In genomic region chr6:92214055-92214772, GRCm38 (mm10) we compare ENCODE assay signal across 8 mouse cellular contexts. TPM values are rescaled to one million over a fixed set of nuclear protein-coding genes. Genes with fewer than 3 reads are reported as not detected.
DNase-seq lines count a peak whose midpoint lies in the region; ATAC-seq and TF ChIP-seq lines count a peak whose summit lies in the region.

No protein-coding gene starts in this region.

- H3K27ac ChIP-seq in heart, embryonic 12.5 days (ENCODE audit: poor library complexity, severe bottlenecking), result peak overlapping the region; percentile 65
- peak overlapping the region; percentile 67 for H3K27ac ChIP-seq in forebrain, embryonic 13.5 days
- peak overlapping the region; percentile 90 for H3K27ac ChIP-seq in limb, embryonic 10.5 days
- peak overlapping the region; percentile 91 for H3K27ac ChIP-seq in midbrain, embryonic 14.5 days (replicated peaks; ENCODE audit: low read depth, low read length)

- DNase-seq in heart, adult 11 months, result no peak
- peak; percentile 4 for DNase-seq in T-cell, adult 2 months (ENCODE audit: low spot score)
- DNase-seq in limb, embryonic 10.5 days (ENCODE audit: low spot score), result no peak
- no peak for DNase-seq in midbrain, embryonic 14.5 days
- no peak for DNase-seq in left cerebral cortex, adult 18-20 months (ENCODE audit: low spot score in 2 of 2)

- peak overlapping the region; percentile 98 for H3ac ChIP-seq in C2C12 (ENCODE audit: control insufficient read depth, insufficient read length, low read depth)

- H3K36me3 ChIP-seq in heart, embryonic 12.5 days, result peaks cover 19% of the 10 kb centered on the region
- peaks cover 5% of the 10 kb centered on the region for H3K36me3 ChIP-seq in C2C12 (ENCODE audit: control insufficient read depth, insufficient read depth)
- peaks cover 12% of the 10 kb centered on the region for H3K36me3 ChIP-seq in forebrain, embryonic 13.5 days (ENCODE audit: poor library complexity, severe bottlenecking)
- H3K36me3 ChIP-seq in limb, embryonic 10.5 days, result peaks cover 23% of the 10 kb centered on the region
- H3K36me3 ChIP-seq in midbrain, embryonic 14.5 days (ENCODE audit: control insufficient read depth, insufficient read depth, low read length), result peaks cover 11% of the 10 kb centered on the region

- H3K9me3 ChIP-seq in heart, embryonic 12.5 days (replicated peaks), result no peaks in the 10 kb centered on the region
- H3K9me3 ChIP-seq in forebrain, embryonic 13.5 days (replicated peaks), result no peaks in the 10 kb centered on the region
- H3K9me3 ChIP-seq in limb, embryonic 10.5 days (replicated peaks), result no peaks in the 10 kb centered on the region
- H3K9me3 ChIP-seq in midbrain, embryonic 14.5 days (ENCODE audit: control insufficient read depth, low read length), result no peaks in the 10 kb centered on the region

- H3K4me3 ChIP-seq in heart, embryonic 12.5 days, result peak overlapping the region; percentile 98
- H3K4me3 ChIP-seq in C2C12 (ENCODE audit: insufficient read depth, poor library complexity, severe bottlenecking), result peak overlapping the region; percentile 87
- peak overlapping the region; percentile 95 for H3K4me3 ChIP-seq in forebrain, embryonic 13.5 days
- H3K4me3 ChIP-seq in limb, embryonic 10.5 days, result peak overlapping the region; percentile 99
- H3K4me3 ChIP-seq in midbrain, embryonic 14.5 days (replicated peaks; ENCODE audit: low read depth, low read length), result peak overlapping the region; percentile 85

- H3K9ac ChIP-seq in heart, embryonic 12.5 days, result peak overlapping the region; percentile 96
- H3K9ac ChIP-seq in forebrain, embryonic 13.5 days, result peak overlapping the region; percentile 86
- H3K9ac ChIP-seq in midbrain, embryonic 14.5 days (replicated peaks; ENCODE audit: low read length), result peak overlapping the region; percentile 87

- WGBS in heart, embryonic 12.5 days, result under 1% methylated on average over 48 of the region's 48 CpGs
- under 1% methylated on average over 48 of the region's 48 CpGs for WGBS in forebrain, embryonic 13.5 days
- WGBS in limb, embryonic 10.5 days, result under 1% methylated on average over 48 of the region's 48 CpGs
- under 1% methylated on average over 48 of the region's 48 CpGs for WGBS in midbrain, embryonic 14.5 days

- H3K4me2 ChIP-seq in heart, embryonic 12.5 days, result peak overlapping the region; percentile 95
- H3K4me2 ChIP-seq in forebrain, embryonic 13.5 days, result peak overlapping the region; percentile 98
- peak overlapping the region; percentile 94 for H3K4me2 ChIP-seq in midbrain, embryonic 14.5 days (ENCODE audit: low read length)

- TF ChIP-seq CTCF in C2C12 (IDR thresholded peaks at IDR 0.05; ENCODE audit: control insufficient read depth, insufficient read depth, insufficient read length), result no peak

- peak; percentile 68 for ATAC-seq in heart, embryonic 12.5 days (ENCODE audit: insufficient number of reproducible peaks, low FRiP score)
- ATAC-seq in forebrain, embryonic 13.5 days, result peak; percentile 73
- ATAC-seq in midbrain, embryonic 14.5 days (ENCODE audit: low FRiP score, low TSS enrichment), result peak; percentile 86

- peaks cover 39% of the 10 kb centered on the region for H3K79me2 ChIP-seq in C2C12 (ENCODE audit: control insufficient read depth, insufficient read depth)

- no peaks in the 10 kb centered on the region for H3K27me3 ChIP-seq in heart, embryonic 12.5 days (replicated peaks)
- no peaks in the 10 kb centered on the region for H3K27me3 ChIP-seq in C2C12 (ENCODE audit: control insufficient read depth, insufficient read depth, insufficient read length)
- peaks cover 3% of the 10 kb centered on the region; the same call in 1 of the 2 replicates for H3K27me3 ChIP-seq in forebrain, embryonic 13.5 days
- H3K27me3 ChIP-seq in limb, embryonic 10.5 days (ENCODE audit: low read depth, poor library complexity, severe bottlenecking), result no peaks in the 10 kb centered on the region
- H3K27me3 ChIP-seq in midbrain, embryonic 14.5 days (ENCODE audit: control insufficient read depth, insufficient read depth, low read length), result no peaks in the 10 kb centered on the region

- H3K79me3 ChIP-seq in C2C12 (ENCODE audit: low read depth), result peaks cover 27% of the 10 kb centered on the region

- peaks cover 12% of the 10 kb centered on the region for H3K4me1 ChIP-seq in heart, embryonic 12.5 days (replicated peaks)
- peaks cover 12% of the 10 kb centered on the region for H3K4me1 ChIP-seq in forebrain, embryonic 13.5 days
- H3K4me1 ChIP-seq in limb, embryonic 10.5 days, result peaks cover 10% of the 10 kb centered on the region
- peaks cover 11% of the 10 kb centered on the region for H3K4me1 ChIP-seq in midbrain, embryonic 14.5 days (ENCODE audit: control insufficient read depth, insufficient read depth, low read length)

TF ChIP-seq in C2C12, 6 proteins besides CTCF, POLR2A, EP300 and RAD21:
- no peak for TF ChIP-seq USF1 (IDR thresholded peaks at IDR 0.05; ENCODE audit: low read depth)

RNA-seq across cellular contexts. Expression of gene Rbsn, which starts 0.5 kb away (rescaled TPM):
- polyA plus RNA-seq in heart, embryonic 12.5 days (2016; fragmentation: Nextera tagmentation; extraction: Ambion mirVana), result 19.8 and 20.2 TPM in 2 replicates
- polyA plus RNA-seq in C2C12 (2012; fragmentation: generic; extraction: Trizol), result 9.4 TPM
- polyA plus RNA-seq in forebrain, embryonic 13.5 days (2015; fragmentation: Nextera tagmentation; extraction: Ambion mirVana), result 35.6 and 37.7 TPM in 2 replicates
- 26.4 and 30.1 TPM in 2 replicates for polyA plus RNA-seq in limb, embryonic 10.5 days (2016; fragmentation: Nextera tagmentation; extraction: Ambion mirVana)
- 18.4 and 28.5 TPM in 2 replicates for polyA plus RNA-seq in midbrain, embryonic 14.5 days (2014; fragmentation: Nextera tagmentation; extraction: Ambion mirVana)
- 10 to 100 TPM; 40.7 to 49.9 TPM for total RNA-seq in left cerebral cortex, adult 18-20 months (2021)

RNA-seq across cellular contexts. Expression of gene Trh, which starts 30.2 kb away (rescaled TPM):
- 0.28 and 0.45 TPM in 2 replicates for polyA plus RNA-seq in heart, embryonic 12.5 days (2016; fragmentation: Nextera tagmentation; extraction: Ambion mirVana)
- polyA plus RNA-seq in C2C12 (2012; fragmentation: generic; extraction: Trizol), result not detected
- 4.1 and 9.5 TPM in 2 replicates for polyA plus RNA-seq in forebrain, embryonic 13.5 days (2015; fragmentation: Nextera tagmentation; extraction: Ambion mirVana)
- not detected in 2 replicates for polyA plus RNA-seq in limb, embryonic 10.5 days (2016; fragmentation: Nextera tagmentation; extraction: Ambion mirVana)
- 0.55 and 1.1 TPM in 2 replicates for polyA plus RNA-seq in midbrain, embryonic 14.5 days (2014; fragmentation: Nextera tagmentation; extraction: Ambion mirVana)
- total RNA-seq in left cerebral cortex, adult 18-20 months (2021), result 10 to 100 TPM in 1 of 2 experiments, 1 to 10 TPM in 1; 5.8 to 11.2 TPM

RNA-seq across cellular contexts. Expression of gene Mrps25, which starts 30.4 kb away (rescaled TPM):
- 72.0 and 78.1 TPM in 2 replicates for polyA plus RNA-seq in heart, embryonic 12.5 days (2016; fragmentation: Nextera tagmentation; extraction: Ambion mirVana)
- 79.4 TPM for polyA plus RNA-seq in C2C12 (2012; fragmentation: generic; extraction: Trizol)
- polyA plus RNA-seq in forebrain, embryonic 13.5 days (2015; fragmentation: Nextera tagmentation; extraction: Ambion mirVana), result 65.7 and 73.5 TPM in 2 replicates
- 97.2 and 105 TPM in 2 replicates for polyA plus RNA-seq in limb, embryonic 10.5 days (2016; fragmentation: Nextera tagmentation; extraction: Ambion mirVana)
- 53.0 and 60.4 TPM in 2 replicates for polyA plus RNA-seq in midbrain, embryonic 14.5 days (2014; fragmentation: Nextera tagmentation; extraction: Ambion mirVana)
- 10 to 100 TPM; 54.6 to 55.7 TPM for total RNA-seq in left cerebral cortex, adult 18-20 months (2021)
